Mouse (Mus musculus): ENCODE measurements around the gene Cnpy3. TPM values are rescaled to one million over a fixed set of nuclear protein-coding genes. Genes with fewer than 3 reads are reported as not detected.

The Cnpy3 gene
- polyA plus RNA-seq, 1 experiment from 2014 or later: 67.7 TPM

- Histone ChIP-seq H3K9ac (peak overlapping the region; percentile 78), H3K27me3 (no peaks in the 10 kb centered on the region), H3K4me3 (peak overlapping the region; percentile 69), H3K4me1 (peaks cover 17% of the 10 kb centered on the region), H3K36me3 (peaks cover 23% of the 10 kb centered on the region), H3K27ac (peak overlapping the region; percentile 87), H3K4me2 (replicated peaks) (peak overlapping the region; percentile 75), H3K9me3 (no peaks in the 10 kb centered on the region)
- 13% methylated on average over 16 of the region's 16 CpGs for WGBS
- no peak; the same call in 1 of the 2 replicates for ATAC-seq (ENCODE audit: low FRiP score, low read depth)
These were observed 789 bp downstream of the Cnpy3 start for GRCm38 (mm10) chr17:46751056-46751793.

- H3K27ac ChIP-seq: peak overlapping the region; percentile 87; the same call in 1 of the 2 replicates
- H3K4me1 ChIP-seq: peaks cover 17% of the 10 kb centered on the region
- no peaks in the 10 kb centered on the region for H3K9me3 ChIP-seq
- no peaks in the 10 kb centered on the region for H3K27me3 ChIP-seq
- WGBS: 80% methylated on average over 4 of the region's 4 CpGs
- peaks cover 29% of the 10 kb centered on the region for H3K36me3 ChIP-seq
- peak overlapping the region; percentile 75 for H3K4me2 ChIP-seq (replicated peaks)
- peak overlapping the region; percentile 78 for H3K9ac ChIP-seq
- ATAC-seq (ENCODE audit: low FRiP score, low read depth): no peak
- H3K4me3 ChIP-seq: peak overlapping the region; percentile 69
These were observed 1.4 kb downstream of the Cnpy3 start for GRCm38 (mm10) chr17:46750580-46750979.

DNA sequence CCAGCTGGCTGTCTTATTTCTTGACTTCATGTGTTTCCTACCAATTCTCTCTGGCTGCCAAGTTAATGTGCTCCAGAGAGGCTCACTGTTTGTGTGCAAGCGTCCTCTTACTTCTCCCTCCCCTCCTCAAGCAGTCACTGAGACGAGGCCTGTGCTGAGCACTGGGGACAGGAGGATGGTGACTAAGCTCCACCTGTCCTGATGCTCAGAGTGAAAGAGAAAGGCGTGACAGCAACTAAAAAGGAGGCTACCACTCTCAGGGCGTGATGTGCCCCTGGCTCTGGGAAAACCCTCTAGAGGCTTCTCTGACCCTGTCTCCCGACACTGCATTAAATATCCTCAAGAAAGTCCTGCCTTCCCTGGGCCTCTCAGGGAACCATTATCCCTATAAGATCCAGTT, 2.7 kb downstream of the Cnpy3 start:
- Histone ChIP-seq H3K4me1 (peaks cover 17% of the 10 kb centered on the region), H3K4me3 (no peak overlapping the region), H3K9me3 (no peaks in the 10 kb centered on the region), H3K36me3 (peaks cover 38% of the 10 kb centered on the region), H3K27me3 (no peaks in the 10 kb centered on the region), H3K27ac (no peak overlapping the region), H3K4me2 (replicated peaks) (no peak overlapping the region), H3K9ac (no peak overlapping the region)
- WGBS: 89% methylated on average over 5 of the region's 5 CpGs
- no peak for ATAC-seq (ENCODE audit: low FRiP score, low read depth)

GRCm38 (mm10) chr17:46747806-46748205, 4.2 kb downstream of the Cnpy3 start:
- peaks cover 53% of the 10 kb centered on the region for H3K36me3 ChIP-seq
- WGBS: 93% methylated on average over 2 of the region's 2 CpGs
- H3K27ac ChIP-seq: no peak overlapping the region

DNA sequence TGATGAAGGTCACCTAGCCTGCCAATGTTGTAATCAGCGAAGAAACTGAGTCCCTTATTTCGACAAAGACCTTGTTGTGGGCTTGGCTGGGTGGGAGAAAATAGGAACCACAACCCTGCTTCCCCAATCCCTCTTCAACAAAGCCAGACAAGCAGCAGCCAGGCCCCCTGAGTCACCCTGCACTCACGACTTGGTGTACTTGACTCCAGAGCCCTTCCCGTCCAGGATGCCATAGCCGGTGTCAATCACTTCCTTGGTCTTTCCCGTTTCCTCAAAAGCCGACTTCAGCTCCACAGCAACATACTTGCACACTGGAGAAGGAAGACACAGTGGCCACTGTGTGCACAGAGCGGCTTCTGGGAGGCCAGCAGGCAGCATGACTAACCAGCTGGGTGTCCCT, 4.8 kb downstream of the Cnpy3 start:
- Histone ChIP-seq H3K9ac (no peak overlapping the region), H3K36me3 (peaks cover 58% of the 10 kb centered on the region), H3K27ac (no peak overlapping the region), H3K4me3 (no peak overlapping the region), H3K4me2 (replicated peaks) (no peak overlapping the region), H3K9me3 (no peaks in the 10 kb centered on the region), H3K4me1 (peaks cover 12% of the 10 kb centered on the region), H3K27me3 (no peaks in the 10 kb centered on the region)
- no peak for ATAC-seq (ENCODE audit: low FRiP score, low read depth)
- WGBS: 90% methylated on average over 8 of the region's 8 CpGs

More at GRCm38 (mm10) chr17:46747806-46748205, 4.2 kb downstream of the Cnpy3 start:
- no peaks in the 10 kb centered on the region for H3K27me3 ChIP-seq
- no peak overlapping the region for H3K4me3 ChIP-seq
- H3K4me2 ChIP-seq (replicated peaks): no peak overlapping the region
- H3K4me1 ChIP-seq: peaks cover 16% of the 10 kb centered on the region
- H3K9ac ChIP-seq: no peak overlapping the region
- H3K9me3 ChIP-seq: no peaks in the 10 kb centered on the region
- no peak for ATAC-seq (ENCODE audit: low FRiP score, low read depth)

DNA sequence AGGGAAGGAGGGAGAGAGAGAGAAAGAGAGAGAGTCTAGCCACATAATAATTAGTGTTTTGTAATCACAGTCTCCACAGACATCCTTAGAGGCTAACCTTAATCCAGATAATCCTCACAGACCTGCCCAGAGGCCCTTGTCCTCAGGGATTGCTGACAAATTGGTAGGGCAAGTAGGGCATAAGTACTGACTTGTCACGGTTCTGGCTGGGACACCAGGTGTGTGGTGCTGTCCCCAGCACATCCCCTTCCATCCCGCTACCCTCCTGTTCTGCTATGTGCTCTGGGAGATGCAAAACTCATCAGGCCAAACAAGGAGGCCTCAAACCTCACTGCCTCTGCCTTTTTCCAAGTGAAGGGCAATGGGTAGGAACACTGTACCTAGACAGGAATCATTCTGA, 6.5 kb downstream of the Cnpy3 start:
- ATAC-seq (ENCODE audit: low FRiP score, low read depth): no peak
- peaks cover 4% of the 10 kb centered on the region for H3K4me1 ChIP-seq
- H3K9me3 ChIP-seq: no peaks in the 10 kb centered on the region
- no peak overlapping the region for H3K4me3 ChIP-seq
- H3K27ac ChIP-seq: no peak overlapping the region
- 83% methylated on average over 2 of the region's 2 CpGs for WGBS
- H3K4me2 ChIP-seq (replicated peaks): no peak overlapping the region
- peaks cover 70% of the 10 kb centered on the region for H3K36me3 ChIP-seq
- no peak overlapping the region for H3K9ac ChIP-seq
- H3K27me3 ChIP-seq: no peaks in the 10 kb centered on the region

- peaks cover 72% of the 10 kb centered on the region for H3K36me3 ChIP-seq
- WGBS: 90% methylated on average over 9 of the region's 9 CpGs
- no peak for ATAC-seq (ENCODE audit: low FRiP score, low read depth)
- H3K4me2 ChIP-seq (replicated peaks): no peak overlapping the region
- H3K4me3 ChIP-seq: no peak overlapping the region
- no peaks in the 10 kb centered on the region for H3K4me1 ChIP-seq
- no peaks in the 10 kb centered on the region for H3K27me3 ChIP-seq
- no peak overlapping the region for H3K27ac ChIP-seq
- H3K9me3 ChIP-seq: no peaks in the 10 kb centered on the region
- no peak overlapping the region for H3K9ac ChIP-seq
These were observed 9.0 kb downstream of the Cnpy3 start for GRCm38 (mm10) chr17:46742986-46743385.

GRCm38 (mm10) chr17:46741305-46741704, 10.7 kb downstream of the Cnpy3 start:
- Histone ChIP-seq H3K27me3 (no peaks in the 10 kb centered on the region), H3K4me3 (no peak overlapping the region), H3K36me3 (peaks cover 69% of the 10 kb centered on the region), H3K9me3 (no peaks in the 10 kb centered on the region), H3K4me1 (no peaks in the 10 kb centered on the region), H3K4me2 (replicated peaks) (no peak overlapping the region), H3K9ac (no peak overlapping the region), H3K27ac (no peak overlapping the region)
- ATAC-seq (ENCODE audit: low FRiP score, low read depth): no peak
- WGBS: 90% methylated on average over 6 of the region's 6 CpGs

GRCm38 (mm10) chr17:46736160-46736559, 15.9 kb downstream of the Cnpy3 start:
- 71% methylated on average over 10 of the region's 10 CpGs for WGBS
- Histone ChIP-seq H3K4me3 (no peak overlapping the region), H3K9me3 (no peaks in the 10 kb centered on the region), H3K27me3 (no peaks in the 10 kb centered on the region), H3K36me3 (peaks cover 44% of the 10 kb centered on the region), H3K9ac (peak overlapping the region; percentile 36; the same call in 1 of the 2 replicates), H3K4me2 (replicated peaks) (no peak overlapping the region), H3K4me1 (no peaks in the 10 kb centered on the region), H3K27ac (no peak overlapping the region)
- no peak for ATAC-seq (ENCODE audit: low FRiP score, low read depth)

GRCm38 (mm10) chr17:46735287-46735686, 16.7 kb downstream of the Cnpy3 start:
- Histone ChIP-seq H3K4me3 (no peak overlapping the region), H3K4me2 (replicated peaks) (no peak overlapping the region), H3K36me3 (peaks cover 42% of the 10 kb centered on the region), H3K9ac (no peak overlapping the region), H3K9me3 (no peaks in the 10 kb centered on the region), H3K27me3 (peaks cover 1% of the 10 kb centered on the region; the same call in 1 of the 2 replicates), H3K27ac (no peak overlapping the region), H3K4me1 (no peaks in the 10 kb centered on the region)
- 84% methylated on average over 7 of the region's 7 CpGs for WGBS
- no peak for ATAC-seq (ENCODE audit: low FRiP score, low read depth)

DNA sequence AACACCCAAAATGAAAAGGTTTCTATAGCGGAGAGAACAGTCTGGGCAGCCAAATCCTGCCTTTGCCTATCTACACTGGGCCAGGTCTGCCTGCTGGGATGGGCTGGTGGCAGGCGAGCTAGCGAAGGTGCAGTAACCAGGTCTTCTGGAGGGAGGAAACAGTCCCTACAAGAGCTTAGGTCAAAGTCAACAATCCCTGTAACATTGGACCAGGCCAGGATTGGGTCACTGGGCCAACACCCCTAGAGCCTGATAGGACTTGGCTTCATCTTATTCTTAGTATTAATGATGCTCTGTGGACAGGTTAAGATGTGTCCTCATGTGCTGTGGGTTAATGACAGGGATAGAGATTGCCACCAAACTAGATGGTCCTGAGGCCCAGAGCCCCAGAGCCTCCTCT, 18.0 kb downstream of the Cnpy3 start:
- no peaks in the 10 kb centered on the region for H3K9me3 ChIP-seq
- no peak overlapping the region for H3K27ac ChIP-seq
- H3K27me3 ChIP-seq: peaks cover 14% of the 10 kb centered on the region
- ATAC-seq (ENCODE audit: low FRiP score, low read depth): no peak
- 0 out of 2 replicates have a peak, but pooled peaks cover under 1% of the 10 kb centered on the region for H3K4me1 ChIP-seq
- 89% methylated on average over 3 of the region's 3 CpGs for WGBS
- peaks cover 41% of the 10 kb centered on the region for H3K36me3 ChIP-seq
- no peak overlapping the region for H3K9ac ChIP-seq
- H3K4me3 ChIP-seq: no peak overlapping the region
- H3K4me2 ChIP-seq (replicated peaks): no peak overlapping the region

GRCm38 (mm10) chr17:46728904-46729318, 23.1 kb downstream of the Cnpy3 start, which contains the start of gene Gnmt:
TSS of gene Gnmt (minus strand) at chr17:46729168.
- Histone ChIP-seq H3K27me3 (peaks cover 27% of the 10 kb centered on the region), H3K9ac (0 out of 2 replicates have a peak within 1 kb of the TSS, but pooled peaks have one; percentile 14), H3K4me3 (no peak within 1 kb of the TSS; the same call in none of the 2 replicates), H3K27ac (no peak within 1 kb of the TSS), H3K4me2 (replicated peaks) (peak within 1 kb of the TSS; percentile 48), H3K4me1 (peaks cover 6% of the 10 kb centered on the region; the same call in 1 of the 2 replicates), H3K9me3 (no peaks in the 10 kb centered on the region), H3K36me3 (peaks cover 28% of the 10 kb centered on the region)
- WGBS: 11% methylated on average over 24 of the region's 24 CpGs
- no peak for ATAC-seq (ENCODE audit: low FRiP score, low read depth)
